Mouse (Mus musculus): ENCODE results near the gene Wnt9b. TPM values are rescaled to one million over a fixed set of nuclear protein-coding genes. Genes with fewer than 3 reads are reported as not detected.

Wnt9b gene
- polyA plus RNA-seq, 2 experiments: 0.62 to 0.80 TPM

GRCm38 (mm10) chr11:103716971-103717370 is 32.6 kb downstream of the Wnt9b start:
- Histone ChIP-seq H3K9ac (ENCODE audit: low read depth, low read length, severe bottlenecking) (no peak overlapping the region), H3K4me3 (replicated peaks; ENCODE audit: low read length) (no peak overlapping the region), H3K4me1 (ENCODE audit: control insufficient read depth, insufficient read depth, low read length) (0 out of 2 replicates have a peak, but pooled peaks cover 4% of the 10 kb centered on the region), H3K27me3 (ENCODE audit: control insufficient read depth, insufficient read depth, low read length) (no peaks in the 10 kb centered on the region), H3K4me2 (replicated peaks; ENCODE audit: low read depth, low read length, severe bottlenecking) (no peak overlapping the region), H3K27ac (replicated peaks; ENCODE audit: low read depth, low read length) (no peak overlapping the region), H3K9me3 (ENCODE audit: control insufficient read depth, low read length) (no peaks in the 10 kb centered on the region), H3K36me3 (ENCODE audit: control insufficient read depth, insufficient read depth, low read length) (no peaks in the 10 kb centered on the region)
- 57% methylated on average over 9 of the region's 9 CpGs for WGBS
- DNase-seq (ENCODE audit: low spot score): no peak
- no peak for TF ChIP-seq POLR2A (IDR thresholded peaks at IDR 0.05; ENCODE audit: borderline replicate concordance, extremely low read depth, insufficient read depth, insufficient read length)
- ATAC-seq (ENCODE audit: low FRiP score, low read depth): no peak

- H3K27ac ChIP-seq (replicated peaks; ENCODE audit: low read depth, low read length): no peak overlapping the region
- no peaks in the 10 kb centered on the region for H3K36me3 ChIP-seq (ENCODE audit: control insufficient read depth, insufficient read depth, low read length)
- no peak for DNase-seq (ENCODE audit: low spot score)
- no peaks in the 10 kb centered on the region for H3K9me3 ChIP-seq (ENCODE audit: control insufficient read depth, low read length)
- no peaks in the 10 kb centered on the region for H3K4me1 ChIP-seq (ENCODE audit: control insufficient read depth, insufficient read depth, low read length)
- WGBS: 84% methylated on average over 2 of the region's 2 CpGs
- no peak overlapping the region for H3K4me2 ChIP-seq (replicated peaks; ENCODE audit: low read depth, low read length, severe bottlenecking)
- TF ChIP-seq POLR2A (IDR thresholded peaks at IDR 0.05; ENCODE audit: borderline replicate concordance, extremely low read depth, insufficient read depth, insufficient read length): no peak
- no peak overlapping the region for H3K4me3 ChIP-seq (replicated peaks; ENCODE audit: low read length)
- no peaks in the 10 kb centered on the region for H3K27me3 ChIP-seq (ENCODE audit: control insufficient read depth, insufficient read depth, low read length)
- ATAC-seq (ENCODE audit: low FRiP score, low read depth): no peak
- no peak overlapping the region for H3K9ac ChIP-seq (ENCODE audit: low read depth, low read length, severe bottlenecking)
These were observed 35.5 kb downstream of the Wnt9b start for GRCm38 (mm10) chr11:103714074-103714473.

GRCm38 (mm10) chr11:103711851-103712587 is 37.6 kb downstream of the Wnt9b start:
- Histone ChIP-seq H3K9ac (ENCODE audit: low read depth, low read length, severe bottlenecking) (no peak overlapping the region), H3K4me3 (replicated peaks; ENCODE audit: low read length) (no peak overlapping the region), H3K36me3 (ENCODE audit: control insufficient read depth, insufficient read depth, low read length) (no peaks in the 10 kb centered on the region), H3K27ac (replicated peaks; ENCODE audit: low read depth, low read length) (no peak overlapping the region), H3K4me1 (ENCODE audit: control insufficient read depth, insufficient read depth, low read length) (no peaks in the 10 kb centered on the region), H3K9me3 (ENCODE audit: control insufficient read depth, low read length) (no peaks in the 10 kb centered on the region), H3K4me2 (replicated peaks; ENCODE audit: low read depth, low read length, severe bottlenecking) (no peak overlapping the region), H3K27me3 (ENCODE audit: control insufficient read depth, insufficient read depth, low read length) (no peaks in the 10 kb centered on the region)
- ATAC-seq (ENCODE audit: low FRiP score, low read depth) (no peak), DNase-seq (ENCODE audit: low spot score) (no peak)
- 34% methylated on average over 28 of the region's 28 CpGs for WGBS
- no peak for TF ChIP-seq POLR2A (IDR thresholded peaks at IDR 0.05; ENCODE audit: borderline replicate concordance, extremely low read depth, insufficient read depth, insufficient read length)

DNA sequence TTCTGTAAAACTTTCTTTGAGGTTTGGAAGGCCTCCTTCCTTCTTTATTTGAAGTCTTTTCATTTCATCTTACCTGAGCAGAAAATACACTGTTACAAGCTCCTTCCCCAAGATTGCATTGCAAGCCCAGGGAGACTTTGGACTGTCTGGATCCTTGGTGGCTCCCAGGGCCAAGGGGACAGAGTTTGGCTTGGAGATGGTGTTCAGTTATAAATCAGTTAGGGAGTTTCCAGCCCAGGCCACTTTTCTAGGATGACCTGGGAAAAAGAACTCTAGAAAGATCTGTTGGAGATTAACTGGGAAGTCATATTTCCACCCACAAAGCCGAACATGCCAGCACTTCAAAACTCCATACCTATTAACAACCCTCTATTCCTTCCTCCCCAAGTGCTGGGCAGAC is 39.6 kb downstream of the Wnt9b start:
- no peaks in the 10 kb centered on the region for H3K27me3 ChIP-seq (ENCODE audit: control insufficient read depth, insufficient read depth, low read length)
- TF ChIP-seq POLR2A (IDR thresholded peaks at IDR 0.05; ENCODE audit: borderline replicate concordance, extremely low read depth, insufficient read depth, insufficient read length): no peak
- no peak for ATAC-seq (ENCODE audit: low FRiP score, low read depth)
- H3K4me2 ChIP-seq (replicated peaks; ENCODE audit: low read depth, low read length, severe bottlenecking): no peak overlapping the region
- no peak overlapping the region for H3K9ac ChIP-seq (ENCODE audit: low read depth, low read length, severe bottlenecking)
- no peaks in the 10 kb centered on the region for H3K4me1 ChIP-seq (ENCODE audit: control insufficient read depth, insufficient read depth, low read length)
- H3K27ac ChIP-seq (replicated peaks; ENCODE audit: low read depth, low read length): no peak overlapping the region
- H3K36me3 ChIP-seq (ENCODE audit: control insufficient read depth, insufficient read depth, low read length): no peaks in the 10 kb centered on the region
- no peak overlapping the region for H3K4me3 ChIP-seq (replicated peaks; ENCODE audit: low read length)
- DNase-seq (ENCODE audit: low spot score): no peak
- WGBS: 81% methylated on average over 1 of the region's 1 CpGs
- no peaks in the 10 kb centered on the region for H3K9me3 ChIP-seq (ENCODE audit: control insufficient read depth, low read length)

- no peak for ATAC-seq (ENCODE audit: low FRiP score, low read depth)
- no peak for TF ChIP-seq POLR2A (IDR thresholded peaks at IDR 0.05; ENCODE audit: borderline replicate concordance, extremely low read depth, insufficient read depth, insufficient read length)
- 52% methylated on average over 8 of the region's 8 CpGs for WGBS
These were observed 42.6 kb downstream of the Wnt9b start for GRCm38 (mm10) chr11:103707005-103707404.

More at GRCm38 (mm10) chr11:103707005-103707404, 42.6 kb downstream of the Wnt9b start:
- Histone ChIP-seq H3K9ac (ENCODE audit: low read depth, low read length, severe bottlenecking) (no peak overlapping the region), H3K4me3 (replicated peaks; ENCODE audit: low read length) (no peak overlapping the region), H3K4me1 (ENCODE audit: control insufficient read depth, insufficient read depth, low read length) (no peaks in the 10 kb centered on the region), H3K9me3 (ENCODE audit: control insufficient read depth, low read length) (no peaks in the 10 kb centered on the region), H3K36me3 (ENCODE audit: control insufficient read depth, insufficient read depth, low read length) (no peaks in the 10 kb centered on the region), H3K27ac (replicated peaks; ENCODE audit: low read depth, low read length) (no peak overlapping the region), H3K4me2 (replicated peaks; ENCODE audit: low read depth, low read length, severe bottlenecking) (no peak overlapping the region), H3K27me3 (ENCODE audit: control insufficient read depth, insufficient read depth, low read length) (no peaks in the 10 kb centered on the region)
- no peak for DNase-seq (ENCODE audit: low spot score)
